Mouse (Mus musculus) limb, embryonic 15.5 days (tissue): ENCODE data around the gene Mms19. TPM values are rescaled to one million over a fixed set of nuclear protein-coding genes. Genes with fewer than 3 reads are reported as not detected.

Experiments
- ATAC-seq: fragments of 200-750 bp; cut with Nextera tagmentation; 2 replicates; pipeline ENCODE4 v1.8.0; 2017; ENCODE audit warnings: low read depth, moderate TSS enrichment; ENCODE audit not compliant: insufficient number of reproducible peaks, low FRiP score, low TSS enrichment
- H3K27ac ChIP-seq: fragments of 300-500 bp; sonication (generic); 2 replicates; pipeline ENCODE4 v1.5.1; 2015; ENCODE audit warnings: moderate library complexity, mild to moderate bottlenecking, inconsistent platforms
- H3K27me3 ChIP-seq: fragments of 300-500 bp; sonication (generic); 2 replicates; pipeline ENCODE4 v1.6.1; 2015; ENCODE audit warnings: inconsistent platforms
- H3K36me3 ChIP-seq: fragments of 300-500 bp; sonication (generic); 2 replicates; pipeline ENCODE4 v1.6.1; 2015; ENCODE audit warnings: inconsistent platforms
- H3K4me1 ChIP-seq: fragments of 300-500 bp; sonication (generic); 2 replicates; pipeline ENCODE4 v1.6.1; 2015; ENCODE audit warnings: inconsistent platforms
- H3K4me2 ChIP-seq: fragments of 300-500 bp; sonication (generic); 2 replicates; pipeline ENCODE4 v1.6.1; 2015; ENCODE audit warnings: mild to moderate bottlenecking, inconsistent platforms
- H3K4me3 ChIP-seq: fragments of 300-500 bp; sonication (generic); 2 replicates; pipeline ENCODE4 v1.5.1; 2015; ENCODE audit warnings: mild to moderate bottlenecking, inconsistent platforms
- H3K9ac ChIP-seq: fragments of 300-500 bp; sonication (generic); 2 replicates; pipeline ENCODE4 v1.6.1; 2015; ENCODE audit warnings: inconsistent platforms
- H3K9me3 ChIP-seq: fragments of 300-500 bp; sonication (generic); 2 replicates; pipeline ENCODE4 v1.6.1; 2016; ENCODE audit warnings: inconsistent platforms
- WGBS: fragments of 180-500 bp; shearing (Covaris S2); methylation state at CpG from one replicate; pipeline ENCODE4 v1.1.7; 2015; 5-methylcytosine and 5-hydroxymethylcytosine counted together
- polyA plus RNA-seq: library from polyadenylated mRNA; unstranded; fragments of >200 nt; fragmentation: Nextera tagmentation; extraction: Ambion mirVana; gene quantifications from 2 replicates; pipeline ENCODE4 v1.2.1, GENCODE M21; 2015

The Mms19 gene
- polyA plus RNA-seq, 1 experiment from 2014 or later = 28.5 TPM

GRCm38 (mm10) chr19:41906311-41907078 lies 74.5 kb downstream of the Mms19 start:
- no peak for ATAC-seq

GRCm38 (mm10) chr19:41905246-41905645 lies 75.7 kb downstream of the Mms19 start:
- ATAC-seq = no peak
- no peaks in the 10 kb centered on the region for H3K27me3 ChIP-seq
- H3K9me3 ChIP-seq = no peaks in the 10 kb centered on the region
- H3K4me2 ChIP-seq = no peak overlapping the region
- no peak overlapping the region for H3K4me3 ChIP-seq
- 83% methylated on average over 2 of the region's 2 CpGs for WGBS
- H3K4me1 ChIP-seq = peaks cover 4% of the 10 kb centered on the region; the same call in 1 of the 2 replicates
- H3K9ac ChIP-seq = no peak overlapping the region
- no peak overlapping the region for H3K27ac ChIP-seq
- no peaks in the 10 kb centered on the region for H3K36me3 ChIP-seq

More at GRCm38 (mm10) chr19:41906311-41907078, 74.5 kb downstream of the Mms19 start:
- H3K27me3 ChIP-seq = no peaks in the 10 kb centered on the region
- H3K9ac ChIP-seq = no peak overlapping the region
- H3K9me3 ChIP-seq = no peaks in the 10 kb centered on the region
- peak overlapping the region; percentile 43 for H3K27ac ChIP-seq
- WGBS = 51% methylated on average over 6 of the region's 6 CpGs
- no peak overlapping the region for H3K4me2 ChIP-seq
- peaks cover 4% of the 10 kb centered on the region; the same call in 1 of the 2 replicates for H3K4me1 ChIP-seq
- H3K4me3 ChIP-seq = no peak overlapping the region
- H3K36me3 ChIP-seq = no peaks in the 10 kb centered on the region

GRCm38 (mm10) chr19:41902848-41903593 lies 77.9 kb downstream of the Mms19 start:
- Histone ChIP-seq H3K36me3 (no peaks in the 10 kb centered on the region), H3K4me1 (peaks cover 4% of the 10 kb centered on the region; the same call in 1 of the 2 replicates), H3K27ac (no peak overlapping the region), H3K9me3 (no peaks in the 10 kb centered on the region), H3K4me3 (no peak overlapping the region), H3K27me3 (no peaks in the 10 kb centered on the region), H3K4me2 (no peak overlapping the region), H3K9ac (no peak overlapping the region)
- 85% methylated on average over 10 of the region's 10 CpGs for WGBS
- ATAC-seq = no peak

- H3K27me3 ChIP-seq = no peaks in the 10 kb centered on the region
- peaks cover 4% of the 10 kb centered on the region; the same call in 1 of the 2 replicates for H3K4me1 ChIP-seq
- H3K27ac ChIP-seq = no peak overlapping the region
- H3K4me3 ChIP-seq = no peak overlapping the region
- H3K9ac ChIP-seq = no peak overlapping the region
- H3K4me2 ChIP-seq = no peak overlapping the region
- H3K36me3 ChIP-seq = no peaks in the 10 kb centered on the region
- no peak for ATAC-seq
- WGBS = 42% methylated on average over 2 of the region's 2 CpGs
- no peaks in the 10 kb centered on the region for H3K9me3 ChIP-seq
These were observed 79.3 kb downstream of the Mms19 start for GRCm38 (mm10) chr19:41901696-41902095.

- Histone ChIP-seq H3K4me3 (no peak overlapping the region), H3K4me2 (no peak overlapping the region), H3K9ac (no peak overlapping the region), H3K36me3 (no peaks in the 10 kb centered on the region), H3K27me3 (no peaks in the 10 kb centered on the region), H3K27ac (no peak overlapping the region), H3K9me3 (no peaks in the 10 kb centered on the region), H3K4me1 (peaks cover 9% of the 10 kb centered on the region)
- WGBS = 85% methylated on average over 8 of the region's 8 CpGs
- ATAC-seq = no peak
These were observed 80.4 kb downstream of the Mms19 start for GRCm38 (mm10) chr19:41900495-41901090.

GRCm38 (mm10) chr19:41898860-41899259 lies 82.1 kb downstream of the Mms19 start:
- H3K27ac ChIP-seq = no peak overlapping the region

GRCm38 (mm10) chr19:41896319-41896711 lies 84.6 kb downstream of the Mms19 start:
- Histone ChIP-seq H3K9me3 (no peaks in the 10 kb centered on the region), H3K4me3 (peak overlapping the region; percentile 73), H3K4me1 (peaks cover 16% of the 10 kb centered on the region), H3K27me3 (no peaks in the 10 kb centered on the region), H3K4me2 (peak overlapping the region; percentile 87), H3K27ac (no peak overlapping the region), H3K9ac (peak overlapping the region; percentile 44; the same call in 1 of the 2 replicates), H3K36me3 (peaks cover 5% of the 10 kb centered on the region; the same call in 1 of the 2 replicates)
- 15% methylated on average over 18 of the region's 18 CpGs for WGBS
- ATAC-seq = no peak

More at GRCm38 (mm10) chr19:41898860-41899259, 82.1 kb downstream of the Mms19 start:
- no peak overlapping the region for H3K4me3 ChIP-seq
- WGBS = 48% methylated on average over 4 of the region's 4 CpGs
- H3K9me3 ChIP-seq = no peaks in the 10 kb centered on the region
- H3K4me1 ChIP-seq = peaks cover 20% of the 10 kb centered on the region
- no peak overlapping the region for H3K4me2 ChIP-seq
- no peak for ATAC-seq
- H3K9ac ChIP-seq = no peak overlapping the region
- H3K27me3 ChIP-seq = no peaks in the 10 kb centered on the region
- no peaks in the 10 kb centered on the region for H3K36me3 ChIP-seq

GRCm38 (mm10) chr19:41895460-41896318 lies 85.3 kb downstream of the Mms19 start, which contains the start of gene Rrp12:
Gene Rrp12, minus strand, starts transcription at chr19:41896173.
- WGBS = under 1% methylated on average over 46 of the region's 46 CpGs
- Histone ChIP-seq H3K9me3 (no peaks in the 10 kb centered on the region), H3K4me3 (peak within 1 kb of the TSS; percentile 73), H3K36me3 (peaks cover 11% of the 10 kb centered on the region; the same call in 1 of the 2 replicates), H3K27ac (no peak within 1 kb of the TSS), H3K9ac (peak within 1 kb of the TSS; percentile 44), H3K4me1 (peaks cover 16% of the 10 kb centered on the region), H3K27me3 (no peaks in the 10 kb centered on the region), H3K4me2 (peak within 1 kb of the TSS; percentile 87)
- peak; percentile 85 for ATAC-seq

GRCm38 (mm10) chr19:41894959-41895358 lies 86.0 kb downstream of the Mms19 start:
- H3K27ac ChIP-seq = no peak overlapping the region
- WGBS = 37% methylated on average over 7 of the region's 7 CpGs
- no peak overlapping the region for H3K9ac ChIP-seq
- peaks cover 16% of the 10 kb centered on the region for H3K4me1 ChIP-seq
- H3K9me3 ChIP-seq = no peaks in the 10 kb centered on the region
- peak overlapping the region; percentile 73 for H3K4me3 ChIP-seq
- ATAC-seq = no peak
- H3K27me3 ChIP-seq = no peaks in the 10 kb centered on the region
- H3K36me3 ChIP-seq = peaks cover 18% of the 10 kb centered on the region
- H3K4me2 ChIP-seq = peak overlapping the region; percentile 87
